ENCODE assay signal across 12 mouse cellular contexts in the genomic region with DNA sequence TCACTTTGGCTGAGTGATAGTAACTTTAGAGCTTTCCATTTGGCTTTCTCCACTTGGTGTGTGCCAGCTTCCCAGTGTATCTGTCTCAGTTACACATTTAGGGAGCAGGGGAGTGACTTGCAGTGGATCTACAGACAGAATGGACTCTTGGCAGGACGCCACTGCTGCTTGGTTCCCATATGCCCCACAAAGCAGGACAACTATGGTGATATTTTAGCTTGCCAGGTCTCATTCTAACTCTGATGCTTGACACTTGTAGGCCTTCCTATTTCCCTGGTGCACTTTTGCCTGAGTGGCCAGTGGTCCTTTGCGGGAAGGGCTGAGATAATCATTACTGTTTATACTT. TPM values are rescaled to one million over a fixed set of nuclear protein-coding genes. Genes with fewer than 3 reads are reported as not detected.
A peak's percentile ranks its signal among the peaks of the same experiment; 100 is the strongest.
DNase-seq lines count a peak whose midpoint lies in the region; ATAC-seq lines count a peak whose summit lies in the region.
"Had no signal": no experiment of that assay in that cellular context is flagged by ENCODE, and none has a peak within 500 bp of the region (broad histone marks: within the 10 kb centered on the region; RNA-seq: fewer than 3 reads in every experiment).

No protein-coding gene starts in this region.

- no peak for DNase-seq in heart, postnatal 14 days
- DNase-seq in right cerebral cortex, postnatal 10 days (ENCODE audit: low spot score in 2 of 2), result peak; percentile 63 to 71
- DNase-seq in right cerebral cortex, postnatal 36 days (ENCODE audit: low spot score in 2 of 2), result no peak
- no peak for DNase-seq in kidney, adult 11 months
- DNase-seq: adrenal gland, adult 8-10 months; kidney, adult 9 months; liver, embryonic 13.5 days had no signal

- no peak overlapping the region for H3K9ac ChIP-seq in heart, embryonic 12.5 days
- H3K9ac ChIP-seq in forebrain, embryonic 13.5 days, result no peak overlapping the region
- no peak overlapping the region for H3K9ac ChIP-seq in neural tube, embryonic 14.5 days (replicated peaks; ENCODE audit: low read depth, low read length)
- H3K9ac ChIP-seq: liver, embryonic 13.5 days had no signal

- H3K4me2 ChIP-seq in heart, embryonic 12.5 days, result no peak overlapping the region; the same call in 1 of the 2 replicates
- H3K4me2 ChIP-seq in forebrain, embryonic 13.5 days, result no peak overlapping the region
- H3K4me2 ChIP-seq in neural tube, embryonic 14.5 days (ENCODE audit: low read depth, low read length), result no peak overlapping the region
- H3K4me2 ChIP-seq: liver, embryonic 13.5 days had no signal

- intact Hi-C loops in heart, postnatal 14 days (cut with DNase I), result no loop called here

- H3K9me3 ChIP-seq in heart, embryonic 12.5 days (replicated peaks), result no peaks in the 10 kb centered on the region
- H3K9me3 ChIP-seq in forebrain, embryonic 13.5 days (replicated peaks), result no peaks in the 10 kb centered on the region
- no peaks in the 10 kb centered on the region for H3K9me3 ChIP-seq in neural tube, embryonic 14.5 days (ENCODE audit: control insufficient read depth, low read length)
- H3K9me3 ChIP-seq: liver, embryonic 13.5 days had no signal

- peaks cover 37% of the 10 kb centered on the region for H3K4me1 ChIP-seq in heart, embryonic 12.5 days (replicated peaks)
- peaks cover 40% of the 10 kb centered on the region for H3K4me1 ChIP-seq in forebrain, embryonic 13.5 days
- 0 out of 2 replicates have a peak, but pooled peaks cover 5% of the 10 kb centered on the region for H3K4me1 ChIP-seq in neural tube, embryonic 14.5 days (ENCODE audit: control insufficient read depth, insufficient read depth, low read length)

- WGBS in heart, embryonic 12.5 days, result 70% methylated on average over 2 of the region's 2 CpGs
- WGBS in forebrain, embryonic 13.5 days, result 50% methylated on average over 2 of the region's 2 CpGs
- 42% methylated on average over 2 of the region's 2 CpGs for WGBS in neural tube, embryonic 14.5 days

- ATAC-seq in heart, embryonic 12.5 days (ENCODE audit: insufficient number of reproducible peaks, low FRiP score), result no peak
- ATAC-seq in forebrain, embryonic 13.5 days, result no peak
- ATAC-seq in neural tube, embryonic 14.5 days (ENCODE audit: low read depth), result no peak
- ATAC-seq in monocyte, adult 5-6 weeks (replicated peaks; ENCODE audit: insufficient number of reproducible peaks, low FRiP score, low TSS enrichment, poor library complexity, severe bottlenecking), result no peak

- H3K27me3 ChIP-seq in heart, embryonic 12.5 days (replicated peaks), result no peaks in the 10 kb centered on the region
- no peaks in the 10 kb centered on the region for H3K27me3 ChIP-seq in forebrain, embryonic 13.5 days
- no peaks in the 10 kb centered on the region for H3K27me3 ChIP-seq in neural tube, embryonic 14.5 days (ENCODE audit: control insufficient read depth, insufficient read depth, low read length)
- H3K27me3 ChIP-seq: liver, embryonic 13.5 days had no signal

- H3K36me3 ChIP-seq in heart, embryonic 12.5 days, result no peaks in the 10 kb centered on the region
- no peaks in the 10 kb centered on the region for H3K36me3 ChIP-seq in forebrain, embryonic 13.5 days (ENCODE audit: poor library complexity, severe bottlenecking)
- no peaks in the 10 kb centered on the region for H3K36me3 ChIP-seq in neural tube, embryonic 14.5 days (ENCODE audit: control insufficient read depth, insufficient read depth, low read length)
- H3K36me3 ChIP-seq: liver, embryonic 13.5 days had no signal

- H3K27ac ChIP-seq in heart, embryonic 12.5 days (ENCODE audit: poor library complexity, severe bottlenecking), result peak overlapping the region; percentile 56
- H3K27ac ChIP-seq in forebrain, embryonic 13.5 days, result peak overlapping the region; percentile 36; the same call in 1 of the 2 replicates
- H3K27ac ChIP-seq in neural tube, embryonic 14.5 days (ENCODE audit: low read depth, low read length), result peak overlapping the region; percentile 44; the same call in 1 of the 2 replicates
- H3K27ac ChIP-seq: liver, embryonic 13.5 days had no signal

- no peak overlapping the region for H3K4me3 ChIP-seq in heart, embryonic 12.5 days
- H3K4me3 ChIP-seq in forebrain, embryonic 13.5 days, result no peak overlapping the region
- H3K4me3 ChIP-seq in neural tube, embryonic 14.5 days (ENCODE audit: low read depth, low read length), result no peak overlapping the region
- H3K4me3 ChIP-seq: liver, embryonic 13.5 days; myocyte had no signal

RNA-seq across cellular contexts. Expression of gene Psmg4, which starts 6.0 kb away (rescaled TPM):
- polyA plus RNA-seq in heart, embryonic 12.5 days (2016; fragmentation: Nextera tagmentation; extraction: Ambion mirVana), result 76.9 and 78.8 TPM in 2 replicates
- total RNA-seq in heart, postnatal 14 days (2021), result 10 to 100 TPM; 25.2 to 37.8 TPM
- polyA plus RNA-seq in forebrain, embryonic 13.5 days (2015; fragmentation: Nextera tagmentation; extraction: Ambion mirVana), result 121 and 128 TPM in 2 replicates
- polyA plus RNA-seq in neural tube, embryonic 14.5 days (2014; fragmentation: Nextera tagmentation; extraction: Ambion mirVana), result 77.8 and 87.4 TPM in 2 replicates
- total RNA-seq in monocyte, adult 5-6 weeks (2017), result 59.4 to 101 TPM (median 76.2 TPM) in 3 replicates

RNA-seq across cellular contexts. Expression of gene Tubb2b, which starts 26.5 kb away (rescaled TPM):
- polyA plus RNA-seq in heart, embryonic 12.5 days (2016; fragmentation: Nextera tagmentation; extraction: Ambion mirVana), result 24.2 and 28.8 TPM in 2 replicates
- 1 to 10 TPM; 5.2 to 8.8 TPM for total RNA-seq in heart, postnatal 14 days (2021)
- 559 and 618 TPM in 2 replicates for polyA plus RNA-seq in forebrain, embryonic 13.5 days (2015; fragmentation: Nextera tagmentation; extraction: Ambion mirVana)
- polyA plus RNA-seq in neural tube, embryonic 14.5 days (2014; fragmentation: Nextera tagmentation; extraction: Ambion mirVana), result 629 and 667 TPM in 2 replicates
- 5.1 to 7.5 TPM (median 5.7 TPM) in 3 replicates for total RNA-seq in monocyte, adult 5-6 weeks (2017)

Comparison
In these comparisons a context has a peak if more than half of its experiments do, and no peak if none do; other contexts are left out.
1. DNase-seq: peak in right cerebral cortex, postnatal 10 days (2 of 2); none in heart, postnatal 14 days (0 of 2), right cerebral cortex, postnatal 36 days (0 of 2) and kidney, adult 11 months (single experiment).
2. RNA of gene Tubb2b, which starts 26.5 kb away (polyA plus RNA-seq): 629 to 667 TPM in neural tube, embryonic 14.5 days and 559 to 618 TPM in forebrain, embryonic 13.5 days; 24.2 to 28.8 TPM in heart, embryonic 12.5 days; every median in the first group is over 10 times any median in the second.
3. Peak in every context shown above with its lines, with median percentiles within 50 percentile points of each other: H3K27ac ChIP-seq.